ENCODE assay signal across 10 mouse cellular contexts in the genomic region with DNA sequence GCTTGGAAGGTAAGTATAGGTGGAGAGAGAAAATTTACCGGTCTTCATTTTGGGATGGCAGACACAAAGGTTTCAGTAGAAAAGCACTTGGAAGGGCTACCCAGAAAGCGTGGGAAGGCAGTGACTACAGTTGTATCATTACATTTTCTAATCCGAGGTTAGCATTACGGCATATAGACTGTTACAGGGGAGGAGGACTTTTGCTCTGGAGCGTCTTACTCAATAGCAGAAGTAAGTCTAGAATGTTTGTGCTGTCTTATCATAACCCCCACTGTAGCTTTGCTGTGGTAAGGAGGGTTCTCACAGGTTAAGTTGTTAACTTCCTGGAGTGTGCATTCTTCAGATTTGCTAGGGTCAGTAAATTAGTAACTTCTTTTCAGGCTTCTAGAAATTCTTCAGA. TPM values are rescaled to one million over a fixed set of nuclear protein-coding genes. Genes with fewer than 3 reads are reported as not detected.
DNase-seq lines count a peak whose midpoint lies in the region; ATAC-seq lines count a peak whose summit lies in the region.
"Had no signal": no experiment of that assay in that cellular context is flagged by ENCODE, and none has a peak within 500 bp of the region (broad histone marks: within the 10 kb centered on the region; RNA-seq: fewer than 3 reads in every experiment).

No protein-coding gene starts in this region.

- H3K4me2 ChIP-seq in liver, embryonic 15.5 days = peak overlapping the region; percentile 93

- no peaks in the 10 kb centered on the region for H3K27me3 ChIP-seq in liver, embryonic 15.5 days

- intact Hi-C loops in left cerebral cortex, postnatal 14 days (cut with DNase I) = loop anchor here (5.0 kb wide), 2 partner anchors 119 to 131 kb away; partner anchors contain the start of gene Pxk

- no peaks in the 10 kb centered on the region for H3K9me3 ChIP-seq in liver, embryonic 15.5 days (replicated peaks)
- H3K9me3 ChIP-seq: megakaryocyte, embryonic 14.5 days had no signal

- WGBS in liver, embryonic 15.5 days (ENCODE audit: insufficient replicate concordance) = 42% methylated on average over 5 of the region's 5 CpGs

- DNase-seq in kidney, adult 9 months = peak; percentile 49
- no peak for DNase-seq in kidney, postnatal 25 days
- DNase-seq in gonadal fat pad, adult 2 months (ENCODE audit: low read depth) = peak; percentile 56
- DNase-seq in thymus, adult 18-20 months = no peak
- no peak for DNase-seq in spleen, postnatal 4 days (ENCODE audit: low spot score in 2 of 2)
- DNase-seq in left cerebral cortex, postnatal 14 days (ENCODE audit: low spot score in 2 of 2) = no peak

- H3K4me1 ChIP-seq in liver, embryonic 15.5 days (replicated peaks) = peaks cover 36% of the 10 kb centered on the region

- ATAC-seq in common myeloid progenitor, adult 5-6 weeks (replicated peaks; ENCODE audit: low read depth, poor library complexity, severe bottlenecking) = peak; percentile 42
- no peak for ATAC-seq in liver, embryonic 15.5 days (ENCODE audit: insufficient read depth)

- H3K9ac ChIP-seq in liver, embryonic 15.5 days = no peak overlapping the region

- H3K4me3 ChIP-seq in liver, embryonic 15.5 days (replicated peaks) = 0 out of 2 replicates have a peak overlapping the region, but pooled peaks have one; percentile 78

- H3K27ac ChIP-seq in liver, embryonic 15.5 days (replicated peaks) = no peak overlapping the region

- no peaks in the 10 kb centered on the region for H3K36me3 ChIP-seq in liver, embryonic 15.5 days (replicated peaks)

RNA-seq across cellular contexts. Expression of gene Kctd6, which starts 2.2 kb away (rescaled TPM):
- 7.3 and 7.9 TPM in 2 replicates for total RNA-seq in common myeloid progenitor, adult 5-6 weeks (2017)
- polyA plus RNA-seq in gonadal fat pad, adult 2 months (2012; rRNA removed) = 9.7 and 13.3 TPM in 2 replicates
- 5.7 and 6.0 TPM in 2 replicates for polyA plus RNA-seq in liver, embryonic 15.5 days (2015; fragmentation: Nextera tagmentation; extraction: Ambion mirVana)
- 10 to 100 TPM; 37.5 to 37.8 TPM for total RNA-seq in left cerebral cortex, postnatal 14 days (2021)

RNA-seq across cellular contexts. Expression of gene Acox2, which starts 43.1 kb away (rescaled TPM):
- total RNA-seq in common myeloid progenitor, adult 5-6 weeks (2017) = not detected in 2 replicates
- polyA plus RNA-seq in gonadal fat pad, adult 2 months (2012; rRNA removed) = 1.1 and 1.3 TPM in 2 replicates
- 47.0 and 60.4 TPM in 2 replicates for polyA plus RNA-seq in liver, embryonic 15.5 days (2015; fragmentation: Nextera tagmentation; extraction: Ambion mirVana)
- total RNA-seq in left cerebral cortex, postnatal 14 days (2021) = not detected
- polyA plus RNA-seq: brain, embryonic 14.5 days had no signal

RNA-seq across cellular contexts. Expression of gene Pdhb, which starts 43.3 kb away (rescaled TPM):
- total RNA-seq in common myeloid progenitor, adult 5-6 weeks (2017) = 112 and 132 TPM in 2 replicates
- polyA plus RNA-seq in gonadal fat pad, adult 2 months (2012; rRNA removed) = 81.0 and 109 TPM in 2 replicates
- polyA plus RNA-seq in liver, embryonic 15.5 days (2015; fragmentation: Nextera tagmentation; extraction: Ambion mirVana) = 103 and 108 TPM in 2 replicates
- 100 to 1,000 TPM; 201 to 206 TPM for total RNA-seq in left cerebral cortex, postnatal 14 days (2021)

Comparison
In these comparisons a context has a peak if more than half of its experiments do, and no peak if none do; other contexts are left out.
1. DNase-seq: peak in kidney, adult 9 months (single experiment) and gonadal fat pad, adult 2 months (single experiment); none in kidney, postnatal 25 days (0 of 2), thymus, adult 18-20 months (0 of 2), spleen, postnatal 4 days (0 of 2) and left cerebral cortex, postnatal 14 days (0 of 2).